Mouse (Mus musculus): ENCODE measurements around the gene Tceal1. TPM values are rescaled to one million over a fixed set of nuclear protein-coding genes. Genes with fewer than 3 reads are reported as not detected.

Tceal1 gene
- total RNA-seq, 2 experiments from 2014 or later: not detected

DNA sequence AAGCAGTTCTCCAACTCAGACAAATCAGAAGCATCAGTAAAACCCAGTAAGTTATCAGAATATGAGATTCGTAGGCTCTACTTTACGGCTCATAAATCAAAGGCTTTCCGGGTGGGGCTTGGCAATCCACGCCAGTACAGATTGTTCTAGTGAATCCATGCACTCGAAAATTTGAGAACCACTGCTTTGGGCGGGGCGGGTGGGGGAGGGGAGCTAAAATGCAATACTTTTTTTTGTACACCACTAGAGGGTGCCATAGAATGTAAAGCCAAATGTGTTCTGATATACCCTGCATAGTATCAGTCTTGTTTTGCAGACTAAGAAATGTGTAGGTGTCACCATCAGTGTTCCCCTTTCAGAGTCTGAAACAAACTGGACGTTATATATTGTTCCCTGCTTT lies 36.9 kb downstream of the Tceal1 start:
- no peak for ATAC-seq (replicated peaks; ENCODE audit: low FRiP score, poor library complexity, severe bottlenecking)

DNA sequence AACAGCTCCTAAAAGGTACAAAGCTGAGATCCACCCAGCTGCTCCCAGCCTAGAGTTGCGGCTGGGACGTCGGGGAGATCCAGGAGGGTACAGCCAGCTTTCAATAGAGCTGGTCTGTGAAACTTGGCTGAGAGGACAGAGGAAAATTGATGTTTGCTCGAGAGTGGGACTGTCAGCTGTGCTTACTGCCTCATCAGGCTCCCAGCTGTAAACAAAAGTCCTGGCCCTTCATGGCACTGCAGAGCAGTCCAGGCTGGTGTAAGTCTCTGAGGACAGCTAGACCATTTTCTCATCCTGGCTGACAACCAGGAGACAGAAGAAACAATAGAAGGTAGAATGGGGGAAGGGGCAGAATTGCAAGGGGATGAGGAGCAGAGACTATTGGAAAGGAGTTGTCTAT lies 41.5 kb downstream of the Tceal1 start:
- no peak for ATAC-seq (replicated peaks; ENCODE audit: low FRiP score, poor library complexity, severe bottlenecking)

DNA sequence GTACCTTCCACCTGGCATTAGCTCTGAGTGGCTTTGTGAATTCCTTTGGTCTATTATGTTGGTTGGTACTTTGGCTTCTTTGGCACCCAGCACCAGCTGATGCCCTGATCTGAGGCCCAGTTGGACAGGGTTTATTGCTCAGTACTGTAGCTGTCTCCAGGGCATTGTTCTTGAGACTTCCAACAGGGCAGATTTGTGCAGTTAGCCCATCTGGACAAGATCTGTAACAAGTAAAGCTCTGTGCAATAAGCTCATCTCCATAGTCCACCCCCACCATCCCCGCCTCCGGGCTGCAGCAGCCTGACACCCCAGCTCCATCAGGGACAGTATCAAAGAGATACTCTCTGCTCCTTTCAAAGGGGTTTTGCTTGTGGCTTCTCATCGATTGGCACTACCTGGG lies 47.7 kb downstream of the Tceal1 start:
- ATAC-seq (replicated peaks; ENCODE audit: low FRiP score, poor library complexity, severe bottlenecking): no peak

Other genes with a start within 250 kb of the Tceal1 start
- not detected in 2 replicates for gene Kir3dl1, start 190.0 kb upstream of the Tceal1 start, total RNA-seq (2015; ENCODE audit: low replicate concordance)
- gene Kir3dl1, start 190.0 kb upstream of the Tceal1 start, total RNA-seq (2017; ENCODE audit: low replicate concordance): not detected in 2 replicates
- gene Kir3dl2, start 163.9 kb upstream of the Tceal1 start, total RNA-seq (2015; ENCODE audit: low replicate concordance): not detected in 2 replicates
- gene Kir3dl2, start 163.9 kb upstream of the Tceal1 start, total RNA-seq (2017; ENCODE audit: low replicate concordance): not detected in 2 replicates
- gene Tceal3, start 117.1 kb upstream of the Tceal1 start, total RNA-seq (2015; ENCODE audit: low replicate concordance): not detected in 2 replicates
- gene Tceal3, start 117.1 kb upstream of the Tceal1 start, total RNA-seq (2017; ENCODE audit: low replicate concordance): 1.8 TPM in 1 of 2 replicates, not detected in the other
- 42.1 and 57.5 TPM in 2 replicates for gene Morf4l2, start 35.7 kb downstream of the Tceal1 start, total RNA-seq (2015; ENCODE audit: low replicate concordance)
- 120 and 125 TPM in 2 replicates for gene Morf4l2, start 35.7 kb downstream of the Tceal1 start, total RNA-seq (2017; ENCODE audit: low replicate concordance)
- not detected in 2 replicates for gene Glra4, start 72.2 kb downstream of the Tceal1 start, total RNA-seq (2015; ENCODE audit: low replicate concordance)
- gene Glra4, start 72.2 kb downstream of the Tceal1 start, total RNA-seq (2017; ENCODE audit: low replicate concordance): not detected in 2 replicates
- gene Plp1, start 114.7 kb downstream of the Tceal1 start, total RNA-seq (2015; ENCODE audit: low replicate concordance): 0.42 TPM in 1 of 2 replicates, not detected in the other
- gene Plp1, start 114.7 kb downstream of the Tceal1 start, total RNA-seq (2017; ENCODE audit: low replicate concordance): 0.28 TPM in 1 of 2 replicates, not detected in the other
- not detected in 2 replicates for gene Rab9b, start 160.8 kb downstream of the Tceal1 start, total RNA-seq (2015; ENCODE audit: low replicate concordance)
- gene Rab9b, start 160.8 kb downstream of the Tceal1 start, total RNA-seq (2017; ENCODE audit: low replicate concordance): not detected in 2 replicates
- not detected in 2 replicates for gene H2bfm, start 219.3 kb downstream of the Tceal1 start, total RNA-seq (2015; ENCODE audit: low replicate concordance)
- not detected in 2 replicates for gene H2bfm, start 219.3 kb downstream of the Tceal1 start, total RNA-seq (2017; ENCODE audit: low replicate concordance)